Mouse (Mus musculus): ENCODE results near the gene Srd5a3. TPM values are rescaled to one million over a fixed set of nuclear protein-coding genes. Genes with fewer than 3 reads are reported as not detected.

Srd5a3 gene
- polyA plus RNA-seq, 1 experiment = 12.0 TPM

GRCm38 (mm10) chr5:76153430-76153829 is 13.4 kb downstream of the Srd5a3 start:
- H3K79me2 ChIP-seq (ENCODE audit: control insufficient read depth, insufficient read depth) = no peaks in the 10 kb centered on the region
- H3K27me3 ChIP-seq (ENCODE audit: control insufficient read depth, insufficient read depth, insufficient read length) = no peaks in the 10 kb centered on the region
- H3K36me3 ChIP-seq (ENCODE audit: control insufficient read depth, insufficient read depth) = no peaks in the 10 kb centered on the region
- no peak overlapping the region for H3ac ChIP-seq (ENCODE audit: control insufficient read depth, insufficient read length)
- H3K4me2 ChIP-seq (ENCODE audit: low read depth) = no peak overlapping the region
- TF ChIP-seq CEBPB (IDR thresholded peaks at IDR 0.05; ENCODE audit: insufficient read depth, poor library complexity, severe bottlenecking) (no peak), MAX (IDR thresholded peaks at IDR 0.05; ENCODE audit: low read depth) (no peak), E2F4 (IDR thresholded peaks at IDR 0.05; ENCODE audit: insufficient read depth) (no peak), POLR2A (IDR thresholded peaks at IDR 0.05; ENCODE audit: insufficient read length, low read depth) (no peak), MYOG (IDR thresholded peaks at IDR 0.05; ENCODE audit: control insufficient read depth in 1 of 3, insufficient read depth in 1 of 3, insufficient read length in 2 of 3, low read depth in 2 of 3) (no peak), REST (IDR thresholded peaks at IDR 0.05; ENCODE audit: insufficient read depth, insufficient read length) (no peak), TCF12 (IDR thresholded peaks at IDR 0.05; ENCODE audit: insufficient read depth, poor library complexity, severe bottlenecking) (no peak), TCF3 (IDR thresholded peaks at IDR 0.05; ENCODE audit: insufficient read length, low read depth) (no peak), POLR2AphosphoS2 (IDR thresholded peaks at IDR 0.05; ENCODE audit: insufficient read length, low read depth) (no peak), MYOD1 (IDR thresholded peaks at IDR 0.05; ENCODE audit: control insufficient read depth in 1 of 3, insufficient read length in 2 of 3, low read depth in 2 of 3) (no peak), SRF (IDR thresholded peaks at IDR 0.05; ENCODE audit: control insufficient read depth, insufficient read length, low read depth) (no peak), USF1 (IDR thresholded peaks at IDR 0.05; ENCODE audit: low read depth) (no peak)
- no peak overlapping the region for H3K4me3 ChIP-seq

GRCm38 (mm10) chr5:76154434-76155165 is 14.5 kb downstream of the Srd5a3 start:
- H3ac ChIP-seq (ENCODE audit: control insufficient read depth, insufficient read length) = no peak overlapping the region
- H3K4me3 ChIP-seq = no peak overlapping the region
- H3K27me3 ChIP-seq (ENCODE audit: control insufficient read depth, insufficient read depth, insufficient read length) = no peaks in the 10 kb centered on the region
- no peaks in the 10 kb centered on the region for H3K36me3 ChIP-seq (ENCODE audit: control insufficient read depth, insufficient read depth)
- no peak for TF ChIP-seq POLR2AphosphoS2 (IDR thresholded peaks at IDR 0.05; ENCODE audit: insufficient read length, low read depth)
- no peak for TF ChIP-seq TCF12 (IDR thresholded peaks at IDR 0.05; ENCODE audit: insufficient read depth, poor library complexity, severe bottlenecking)
- no peak for TF ChIP-seq USF1 (IDR thresholded peaks at IDR 0.05; ENCODE audit: low read depth)
- TF ChIP-seq POLR2A (IDR thresholded peaks at IDR 0.05; ENCODE audit: insufficient read length, low read depth) = no peak
- no peak for TF ChIP-seq CEBPB (IDR thresholded peaks at IDR 0.05; ENCODE audit: insufficient read depth, poor library complexity, severe bottlenecking)
- TF ChIP-seq MAX (IDR thresholded peaks at IDR 0.05; ENCODE audit: low read depth) = no peak
- no peak for TF ChIP-seq REST (IDR thresholded peaks at IDR 0.05; ENCODE audit: insufficient read depth, insufficient read length)
- TF ChIP-seq E2F4 (IDR thresholded peaks at IDR 0.05; ENCODE audit: insufficient read depth) = no peak
- no peak for TF ChIP-seq MYOG (IDR thresholded peaks at IDR 0.05; ENCODE audit: control insufficient read depth in 1 of 3, insufficient read depth in 1 of 3, insufficient read length in 2 of 3, low read depth in 2 of 3)
- TF ChIP-seq TCF3 (IDR thresholded peaks at IDR 0.05; ENCODE audit: insufficient read length, low read depth) = no peak
- TF ChIP-seq MYOD1 (IDR thresholded peaks at IDR 0.05; ENCODE audit: control insufficient read depth in 1 of 3, insufficient read length in 2 of 3, low read depth in 2 of 3) = no peak
- H3K79me2 ChIP-seq (ENCODE audit: control insufficient read depth, insufficient read depth) = no peaks in the 10 kb centered on the region
- no peak overlapping the region for H3K4me2 ChIP-seq (ENCODE audit: low read depth)

- H3K36me3 ChIP-seq (ENCODE audit: control insufficient read depth, insufficient read depth) = no peaks in the 10 kb centered on the region
- no peak overlapping the region for H3K4me2 ChIP-seq (ENCODE audit: low read depth)
- H3K4me3 ChIP-seq = no peak overlapping the region
- H3ac ChIP-seq (ENCODE audit: control insufficient read depth, insufficient read length) = no peak overlapping the region
- TF ChIP-seq USF1 (IDR thresholded peaks at IDR 0.05; ENCODE audit: low read depth) = no peak
- H3K79me2 ChIP-seq (ENCODE audit: control insufficient read depth, insufficient read depth) = no peaks in the 10 kb centered on the region
- no peaks in the 10 kb centered on the region for H3K27me3 ChIP-seq (ENCODE audit: control insufficient read depth, insufficient read depth, insufficient read length)
These were observed 19.5 kb downstream of the Srd5a3 start for GRCm38 (mm10) chr5:76159555-76159954.

GRCm38 (mm10) chr5:76160086-76160485 is 20.0 kb downstream of the Srd5a3 start:
- H3K4me3 ChIP-seq = no peak overlapping the region
- no peak overlapping the region for H3K4me2 ChIP-seq (ENCODE audit: low read depth)
- no peaks in the 10 kb centered on the region for H3K79me2 ChIP-seq (ENCODE audit: control insufficient read depth, insufficient read depth)
- H3ac ChIP-seq (ENCODE audit: control insufficient read depth, insufficient read length) = no peak overlapping the region
- no peaks in the 10 kb centered on the region for H3K36me3 ChIP-seq (ENCODE audit: control insufficient read depth, insufficient read depth)
- H3K27me3 ChIP-seq (ENCODE audit: control insufficient read depth, insufficient read depth, insufficient read length) = no peaks in the 10 kb centered on the region
- TF ChIP-seq POLR2A (IDR thresholded peaks at IDR 0.05; ENCODE audit: insufficient read length, low read depth) = no peak
- TF ChIP-seq MAX (IDR thresholded peaks at IDR 0.05; ENCODE audit: low read depth) = no peak
- TF ChIP-seq TCF12 (IDR thresholded peaks at IDR 0.05; ENCODE audit: insufficient read depth, poor library complexity, severe bottlenecking) = no peak
- no peak for TF ChIP-seq POLR2AphosphoS2 (IDR thresholded peaks at IDR 0.05; ENCODE audit: insufficient read length, low read depth)
- TF ChIP-seq TCF3 (IDR thresholded peaks at IDR 0.05; ENCODE audit: insufficient read length, low read depth) = no peak
- no peak for TF ChIP-seq MYOD1 (IDR thresholded peaks at IDR 0.05; ENCODE audit: control insufficient read depth in 1 of 3, insufficient read length in 2 of 3, low read depth in 2 of 3)
- no peak for TF ChIP-seq MYOG (IDR thresholded peaks at IDR 0.05; ENCODE audit: control insufficient read depth in 1 of 3, insufficient read depth in 1 of 3, insufficient read length in 2 of 3, low read depth in 2 of 3)
- no peak for TF ChIP-seq E2F4 (IDR thresholded peaks at IDR 0.05; ENCODE audit: insufficient read depth)
- TF ChIP-seq SRF (IDR thresholded peaks at IDR 0.05; ENCODE audit: control insufficient read depth, insufficient read length, low read depth) = no peak
- no peak for TF ChIP-seq USF1 (IDR thresholded peaks at IDR 0.05; ENCODE audit: low read depth)
- TF ChIP-seq CEBPB (IDR thresholded peaks at IDR 0.05; ENCODE audit: insufficient read depth, poor library complexity, severe bottlenecking) = no peak
- no peak for TF ChIP-seq REST (IDR thresholded peaks at IDR 0.05; ENCODE audit: insufficient read depth, insufficient read length)

GRCm38 (mm10) chr5:76161491-76161890 is 21.4 kb downstream of the Srd5a3 start:
- TF ChIP-seq SRF (IDR thresholded peaks at IDR 0.05; ENCODE audit: control insufficient read depth, insufficient read length, low read depth) = no peak
- no peak for TF ChIP-seq MYOG (IDR thresholded peaks at IDR 0.05; ENCODE audit: control insufficient read depth in 1 of 3, insufficient read depth in 1 of 3, insufficient read length in 2 of 3, low read depth in 2 of 3)
- no peak for TF ChIP-seq CEBPB (IDR thresholded peaks at IDR 0.05; ENCODE audit: insufficient read depth, poor library complexity, severe bottlenecking)
- no peak for TF ChIP-seq POLR2A (IDR thresholded peaks at IDR 0.05; ENCODE audit: insufficient read length, low read depth)
- no peak for TF ChIP-seq TCF3 (IDR thresholded peaks at IDR 0.05; ENCODE audit: insufficient read length, low read depth)
- no peak for TF ChIP-seq E2F4 (IDR thresholded peaks at IDR 0.05; ENCODE audit: insufficient read depth)
- no peak for TF ChIP-seq USF1 (IDR thresholded peaks at IDR 0.05; ENCODE audit: low read depth)
- TF ChIP-seq REST (IDR thresholded peaks at IDR 0.05; ENCODE audit: insufficient read depth, insufficient read length) = no peak
- TF ChIP-seq MYOD1 (IDR thresholded peaks at IDR 0.05; ENCODE audit: control insufficient read depth in 1 of 3, insufficient read length in 2 of 3, low read depth in 2 of 3) = no peak
- no peak for TF ChIP-seq POLR2AphosphoS2 (IDR thresholded peaks at IDR 0.05; ENCODE audit: insufficient read length, low read depth)
- no peak for TF ChIP-seq TCF12 (IDR thresholded peaks at IDR 0.05; ENCODE audit: insufficient read depth, poor library complexity, severe bottlenecking)
- TF ChIP-seq MAX (IDR thresholded peaks at IDR 0.05; ENCODE audit: low read depth) = no peak
- H3ac ChIP-seq (ENCODE audit: control insufficient read depth, insufficient read length) = no peak overlapping the region
- H3K4me2 ChIP-seq (ENCODE audit: low read depth) = no peak overlapping the region
- H3K79me2 ChIP-seq (ENCODE audit: control insufficient read depth, insufficient read depth) = no peaks in the 10 kb centered on the region
- no peak overlapping the region for H3K4me3 ChIP-seq
- no peaks in the 10 kb centered on the region for H3K27me3 ChIP-seq (ENCODE audit: control insufficient read depth, insufficient read depth, insufficient read length)
- H3K36me3 ChIP-seq (ENCODE audit: control insufficient read depth, insufficient read depth) = no peaks in the 10 kb centered on the region

Measured in myocyte (in vitro differentiated cells).